Mouse (Mus musculus): ENCODE measurements at regions not wholly inside any gene's neighbourhood (a gene's known extent, or its start where the extent isn't known, plus 50 kb on each side); places are given as distances from the start of the nearest gene placed in this dataset.

DNA sequence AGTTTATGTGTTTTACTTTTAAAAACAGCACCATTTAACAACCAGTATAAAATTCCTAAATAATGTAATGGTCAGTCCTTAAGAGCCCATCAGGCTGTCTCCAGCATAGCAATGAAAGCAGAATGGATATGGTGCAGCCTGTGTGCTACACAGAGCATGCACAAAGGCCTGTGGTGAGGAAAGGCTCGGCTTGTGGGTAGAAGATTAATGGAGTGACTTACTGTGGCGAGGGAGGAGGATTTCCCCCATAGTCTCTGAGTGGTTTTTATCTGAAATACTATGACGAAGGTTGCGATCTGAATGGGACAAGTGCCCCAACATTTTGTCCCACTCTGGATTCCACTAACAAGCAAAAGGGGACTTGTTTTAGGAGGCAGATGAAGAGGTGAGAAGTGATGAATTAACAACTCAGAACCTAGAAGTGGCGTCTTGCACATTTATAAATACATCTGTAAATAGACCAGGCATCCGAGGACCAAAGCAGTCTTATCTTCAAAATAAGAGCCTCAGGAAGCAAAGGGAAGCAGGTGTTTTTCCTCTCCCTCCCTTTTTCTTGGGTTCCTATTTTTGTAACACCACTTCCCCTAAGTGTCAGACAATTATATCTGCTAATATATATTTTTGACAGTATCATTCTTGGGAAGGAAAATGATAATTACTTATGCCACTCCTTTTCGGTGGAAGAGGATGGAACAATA is 55.9 kb upstream of the Clnk start:
- ATAC-seq (ENCODE audit: extremely low read depth, insufficient number of reproducible peaks, low FRiP score, poor library complexity, severe bottlenecking), result no peak

DNA sequence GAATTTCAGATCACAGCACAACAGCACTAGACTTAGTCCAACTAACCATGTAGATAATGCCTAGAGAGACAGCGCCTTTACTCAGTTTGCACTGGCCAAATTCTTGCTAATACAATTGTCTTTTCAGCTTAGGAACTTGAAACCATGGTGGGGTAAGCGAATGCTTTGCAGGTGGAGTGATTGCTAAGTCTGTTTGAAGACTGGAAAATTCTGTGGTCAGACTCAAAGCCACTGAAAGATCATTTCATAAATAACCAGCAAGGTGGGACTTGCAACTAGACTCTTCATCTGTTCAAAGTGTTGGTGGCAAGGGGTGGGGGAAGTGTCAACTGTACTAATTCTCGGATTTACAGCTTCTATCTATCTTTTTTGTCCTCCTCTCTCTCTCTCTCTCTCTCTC is 50.4 kb upstream of the Clnk start:
- ATAC-seq (ENCODE audit: extremely low read depth, insufficient number of reproducible peaks, low FRiP score, poor library complexity, severe bottlenecking), result no peak

Measured in neutrophil, adult 5-6 weeks (primary cell).